Mouse (Mus musculus): ENCODE data around the gene Csf2rb. TPM values are rescaled to one million over a fixed set of nuclear protein-coding genes. Genes with fewer than 3 reads are reported as not detected.
A peak's percentile ranks its signal among the peaks of the same experiment; 100 is the strongest.

Gene Csf2rb
- polyA plus RNA-seq, 1 experiment, result 0.33 TPM

DNA sequence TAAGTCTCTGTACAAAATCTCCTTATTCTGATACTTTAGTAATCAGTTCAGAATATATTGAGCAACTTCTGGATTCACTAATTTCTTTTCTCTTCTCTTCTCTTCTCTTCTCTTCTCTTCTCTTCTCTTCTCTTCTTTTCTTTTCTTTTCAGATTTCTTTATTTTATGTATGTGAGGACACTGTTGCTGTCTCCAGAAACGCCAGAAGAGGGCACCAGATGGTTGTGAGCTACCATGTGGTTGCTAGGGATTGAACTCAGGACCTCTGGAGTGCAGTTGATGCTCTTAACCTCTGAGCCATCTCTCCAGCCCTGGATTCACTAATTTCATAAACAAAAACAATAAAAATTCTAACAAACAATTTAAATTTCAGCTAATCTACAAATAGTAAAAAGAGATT, 29.4 kb downstream of the Csf2rb start:
- WGBS, result 0% methylated on average over 1 of the region's 1 CpGs

DNA sequence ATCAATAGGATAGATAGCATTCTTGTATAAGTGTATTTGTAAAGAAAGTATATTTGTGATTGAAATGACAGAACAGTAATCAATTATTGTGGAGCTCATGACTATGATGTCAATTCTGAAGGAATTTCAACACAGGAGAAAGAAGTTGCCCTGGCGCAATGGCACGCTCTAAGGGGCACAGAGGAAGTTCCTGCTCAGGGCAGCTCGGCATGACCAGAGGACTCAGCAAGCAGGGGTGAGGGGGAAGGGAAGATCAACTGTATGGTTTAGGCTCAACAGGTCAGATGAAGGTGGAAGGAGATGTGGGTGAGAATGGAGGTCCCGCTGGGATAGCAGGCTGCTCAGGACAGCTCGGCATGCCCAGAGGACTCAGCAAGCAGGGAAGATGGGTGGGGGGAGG, 30.0 kb downstream of the Csf2rb start:
- DNase-seq, result no peak
- WGBS, result 94% methylated on average over 5 of the region's 5 CpGs

More for the DNA sequence above, 29.4 kb downstream of the Csf2rb start:
- DNase-seq, result peak; percentile 23 to 30
- TF ChIP-seq POLR2A (IDR thresholded peaks at IDR 0.05; ENCODE audit: borderline replicate concordance, insufficient read depth, low read length) (no peak), CTCF (IDR thresholded peaks at IDR 0.05; ENCODE audit: borderline replicate concordance, insufficient read depth, low read depth, low read length) (peak; percentile 57)
- no peaks in the 10 kb centered on the region for H3K4me1 ChIP-seq (ENCODE audit: control insufficient read depth, insufficient read depth, low read length)
- H3K27ac ChIP-seq (ENCODE audit: insufficient read depth, low read length), result no peak overlapping the region
- no peaks in the 10 kb centered on the region; the same call in 1 of the 2 replicates for H3K27me3 ChIP-seq (ENCODE audit: control insufficient read depth, insufficient read depth, low read length)
- H3K4me3 ChIP-seq (replicated peaks; ENCODE audit: insufficient read depth, low read depth, low read length), result no peak overlapping the region

DNA sequence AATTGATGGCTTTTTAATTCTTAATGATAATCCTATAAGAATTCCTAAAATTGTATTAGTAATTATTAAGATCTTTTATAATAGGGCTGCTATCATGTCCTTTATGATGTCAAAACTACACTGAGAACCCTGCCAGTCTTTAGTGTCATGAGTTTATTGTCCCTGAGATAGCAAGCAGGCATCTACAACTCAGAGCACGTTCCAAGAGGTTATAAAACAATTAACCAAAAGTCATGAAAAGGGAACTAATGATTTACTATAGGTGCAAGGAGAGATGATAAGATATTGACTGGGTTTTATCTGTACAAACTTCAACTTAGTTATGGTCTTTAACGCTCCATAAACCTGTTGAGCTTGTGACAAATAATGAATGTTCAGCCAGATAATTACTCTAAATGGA, 40.4 kb downstream of the Csf2rb start:
- WGBS, result 94% methylated on average over 2 of the region's 2 CpGs
- Histone ChIP-seq H3K27ac (ENCODE audit: insufficient read depth, low read length) (no peak overlapping the region), H3K27me3 (ENCODE audit: control insufficient read depth, insufficient read depth, low read length) (no peaks in the 10 kb centered on the region), H3K4me1 (ENCODE audit: control insufficient read depth, insufficient read depth, low read length) (no peaks in the 10 kb centered on the region), H3K4me3 (replicated peaks; ENCODE audit: insufficient read depth, low read depth, low read length) (no peak overlapping the region)
- DNase-seq, result no peak
- no peak for TF ChIP-seq CTCF (IDR thresholded peaks at IDR 0.05; ENCODE audit: borderline replicate concordance, insufficient read depth, low read depth, low read length)
- no peak for TF ChIP-seq POLR2A (IDR thresholded peaks at IDR 0.05; ENCODE audit: borderline replicate concordance, insufficient read depth, low read length)

More for the DNA sequence above, 30.0 kb downstream of the Csf2rb start:
- no peak overlapping the region for H3K4me3 ChIP-seq (replicated peaks; ENCODE audit: insufficient read depth, low read depth, low read length)
- no peaks in the 10 kb centered on the region; the same call in 1 of the 2 replicates for H3K27me3 ChIP-seq (ENCODE audit: control insufficient read depth, insufficient read depth, low read length)
- H3K27ac ChIP-seq (ENCODE audit: insufficient read depth, low read length), result no peak overlapping the region
- H3K4me1 ChIP-seq (ENCODE audit: control insufficient read depth, insufficient read depth, low read length), result no peaks in the 10 kb centered on the region
- TF ChIP-seq POLR2A (IDR thresholded peaks at IDR 0.05; ENCODE audit: borderline replicate concordance, insufficient read depth, low read length), result no peak
- no peak for TF ChIP-seq CTCF (IDR thresholded peaks at IDR 0.05; ENCODE audit: borderline replicate concordance, insufficient read depth, low read depth, low read length)

DNA sequence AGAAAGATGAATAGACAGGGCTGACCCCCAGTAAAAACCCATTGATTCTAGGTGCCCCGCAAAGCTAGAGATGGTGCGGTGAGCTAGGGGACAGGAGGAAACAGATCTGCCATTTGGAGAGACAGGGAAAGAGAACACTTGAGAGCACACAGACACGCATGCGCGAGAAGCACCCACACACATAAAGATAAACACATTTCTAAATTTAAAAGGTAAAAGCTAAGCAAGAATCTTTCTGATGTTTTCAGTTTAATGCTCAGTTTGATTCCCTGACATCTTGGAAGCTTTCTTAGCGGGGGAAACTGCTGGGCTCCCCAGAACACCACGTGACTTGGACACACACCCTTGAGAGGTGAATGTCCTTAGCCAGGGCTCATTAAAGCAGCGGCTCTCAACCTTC, 41.3 kb downstream of the Csf2rb start:
- DNase-seq, result no peak

DNA sequence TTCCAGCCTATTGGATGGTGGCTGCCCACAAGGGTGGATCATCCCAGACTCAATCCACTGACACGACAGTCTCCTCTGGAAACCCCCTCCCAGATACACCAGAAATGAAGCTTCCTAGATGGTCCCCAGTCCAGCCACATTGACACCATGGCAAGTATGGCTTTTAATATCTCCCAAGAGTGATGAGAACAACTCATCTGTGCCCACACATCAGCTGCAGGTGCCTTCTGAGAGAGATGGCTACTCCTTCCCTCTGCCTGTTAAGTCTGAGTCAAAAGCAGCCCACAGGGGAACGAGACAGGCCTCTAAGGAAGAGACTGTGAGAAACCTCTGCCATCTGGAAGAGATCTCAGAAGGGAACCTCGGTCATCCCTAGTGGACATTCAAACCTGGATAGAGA, 42.3 kb downstream of the Csf2rb start:
- DNase-seq, result no peak
- 86% methylated on average over 3 of the region's 3 CpGs for WGBS

More for the DNA sequence above, 41.3 kb downstream of the Csf2rb start:
- Histone ChIP-seq H3K4me3 (replicated peaks; ENCODE audit: insufficient read depth, low read depth, low read length) (no peak overlapping the region), H3K4me1 (ENCODE audit: control insufficient read depth, insufficient read depth, low read length) (no peaks in the 10 kb centered on the region), H3K27ac (ENCODE audit: insufficient read depth, low read length) (no peak overlapping the region), H3K27me3 (ENCODE audit: control insufficient read depth, insufficient read depth, low read length) (no peaks in the 10 kb centered on the region)
- no peak for TF ChIP-seq POLR2A (IDR thresholded peaks at IDR 0.05; ENCODE audit: borderline replicate concordance, insufficient read depth, low read length)
- TF ChIP-seq CTCF (IDR thresholded peaks at IDR 0.05; ENCODE audit: borderline replicate concordance, insufficient read depth, low read depth, low read length), result no peak
- WGBS, result 75% methylated on average over 8 of the region's 8 CpGs

DNA sequence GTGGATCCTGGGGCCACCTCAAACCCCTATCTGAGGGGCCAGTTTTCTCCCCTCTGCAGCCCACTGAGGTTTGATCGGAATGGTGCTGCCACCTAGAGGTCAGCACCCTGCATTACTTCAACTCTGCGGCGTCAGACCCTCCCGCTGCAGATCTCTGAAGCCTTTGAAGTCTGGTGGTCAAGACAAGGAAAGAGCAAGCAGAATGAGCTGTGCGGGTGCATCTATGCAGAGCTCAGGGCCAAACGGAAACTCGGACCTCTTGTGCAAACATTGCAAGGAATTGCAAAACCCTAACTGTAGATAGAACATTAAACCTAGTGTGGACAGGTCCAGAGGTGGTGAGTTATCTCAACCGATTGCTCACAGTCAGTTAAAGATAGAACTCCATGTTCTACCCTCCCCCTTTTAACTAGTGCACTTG, 43.4 kb downstream of the Csf2rb start:
- Histone ChIP-seq H3K4me3 (replicated peaks; ENCODE audit: insufficient read depth, low read depth, low read length) (no peak overlapping the region), H3K4me1 (ENCODE audit: control insufficient read depth, insufficient read depth, low read length) (no peaks in the 10 kb centered on the region), H3K27me3 (ENCODE audit: control insufficient read depth, insufficient read depth, low read length) (no peaks in the 10 kb centered on the region), H3K27ac (ENCODE audit: insufficient read depth, low read length) (no peak overlapping the region)
- TF ChIP-seq POLR2A (IDR thresholded peaks at IDR 0.05; ENCODE audit: borderline replicate concordance, insufficient read depth, low read length) (no peak), CTCF (IDR thresholded peaks at IDR 0.05; ENCODE audit: borderline replicate concordance, insufficient read depth, low read depth, low read length) (peak; percentile 86)
- WGBS, result 14% methylated on average over 8 of the region's 8 CpGs
- peak; percentile 13 to 48 for DNase-seq

More for the DNA sequence above, 42.3 kb downstream of the Csf2rb start:
- no peaks in the 10 kb centered on the region for H3K27me3 ChIP-seq (ENCODE audit: control insufficient read depth, insufficient read depth, low read length)
- H3K4me1 ChIP-seq (ENCODE audit: control insufficient read depth, insufficient read depth, low read length), result no peaks in the 10 kb centered on the region
- H3K27ac ChIP-seq (ENCODE audit: insufficient read depth, low read length), result no peak overlapping the region
- TF ChIP-seq POLR2A (IDR thresholded peaks at IDR 0.05; ENCODE audit: borderline replicate concordance, insufficient read depth, low read length) (no peak), CTCF (IDR thresholded peaks at IDR 0.05; ENCODE audit: borderline replicate concordance, insufficient read depth, low read depth, low read length) (no peak)
- no peak overlapping the region for H3K4me3 ChIP-seq (replicated peaks; ENCODE audit: insufficient read depth, low read depth, low read length)

DNA sequence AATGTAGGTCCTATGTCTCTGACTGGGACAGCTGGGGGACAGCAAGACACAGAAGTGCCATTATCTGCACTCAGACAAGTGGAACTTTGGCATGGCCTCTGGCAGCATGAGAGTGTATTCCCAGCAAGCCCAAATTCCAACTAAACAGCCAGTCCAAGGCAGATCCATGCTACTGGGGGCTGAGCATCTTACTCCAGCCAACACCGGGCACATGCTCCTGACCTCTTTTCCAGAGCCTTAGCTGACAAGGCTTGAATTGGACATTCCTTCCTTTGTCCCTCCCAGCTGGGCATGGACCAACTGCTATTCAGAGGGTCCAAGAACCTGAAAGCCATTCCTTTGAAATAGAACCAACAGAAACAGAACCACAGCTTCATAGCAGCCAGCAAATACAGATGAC, 44.1 kb downstream of the Csf2rb start:
- 28% methylated on average over 1 of the region's 1 CpGs for WGBS
- TF ChIP-seq POLR2A (IDR thresholded peaks at IDR 0.05; ENCODE audit: borderline replicate concordance, insufficient read depth, low read length), result no peak
- TF ChIP-seq CTCF (IDR thresholded peaks at IDR 0.05; ENCODE audit: borderline replicate concordance, insufficient read depth, low read depth, low read length), result no peak
- H3K27ac ChIP-seq (ENCODE audit: insufficient read depth, low read length), result no peak overlapping the region
- peak in 1 of 2 experiments; percentile 30 for DNase-seq
- H3K4me3 ChIP-seq (replicated peaks; ENCODE audit: insufficient read depth, low read depth, low read length), result no peak overlapping the region
- H3K27me3 ChIP-seq (ENCODE audit: control insufficient read depth, insufficient read depth, low read length), result no peaks in the 10 kb centered on the region
- no peaks in the 10 kb centered on the region for H3K4me1 ChIP-seq (ENCODE audit: control insufficient read depth, insufficient read depth, low read length)

DNA sequence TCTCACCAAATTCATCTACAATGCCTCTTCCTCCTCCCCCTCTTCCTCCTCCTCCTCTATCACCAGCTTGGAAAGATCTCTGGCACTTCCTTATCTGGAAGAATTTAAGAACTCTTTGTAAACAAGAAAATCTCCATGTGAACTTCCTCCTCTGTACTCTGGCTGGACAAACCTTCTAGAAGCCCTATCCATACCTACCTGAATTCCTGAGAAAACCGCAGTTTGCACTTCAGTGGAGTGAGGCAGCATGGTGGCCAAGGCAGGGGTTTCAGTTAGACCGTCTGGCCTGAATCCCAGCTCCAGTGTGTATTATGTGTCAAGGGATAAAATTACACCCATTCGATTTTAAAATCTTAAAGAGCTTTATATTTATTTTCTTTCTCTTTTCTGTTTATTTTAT, 47.2 kb downstream of the Csf2rb start:
- no peak overlapping the region for H3K4me3 ChIP-seq (replicated peaks; ENCODE audit: insufficient read depth, low read depth, low read length)
- no peaks in the 10 kb centered on the region for H3K27me3 ChIP-seq (ENCODE audit: control insufficient read depth, insufficient read depth, low read length)
- H3K4me1 ChIP-seq (ENCODE audit: control insufficient read depth, insufficient read depth, low read length), result no peaks in the 10 kb centered on the region
- no peak for TF ChIP-seq CTCF (IDR thresholded peaks at IDR 0.05; ENCODE audit: borderline replicate concordance, insufficient read depth, low read depth, low read length)
- no peak for TF ChIP-seq POLR2A (IDR thresholded peaks at IDR 0.05; ENCODE audit: borderline replicate concordance, insufficient read depth, low read length)
- no peak for DNase-seq
- 87% methylated on average over 3 of the region's 3 CpGs for WGBS
- H3K27ac ChIP-seq (ENCODE audit: insufficient read depth, low read length), result no peak overlapping the region
